Mouse (Mus musculus) pancreas, adult 10 weeks (tissue): Measurements from ENCODE around the gene Btd. TPM values are rescaled to one million over a fixed set of nuclear protein-coding genes. Genes with fewer than 3 reads are reported as not detected.

Experiments used
- polyA plus RNA-seq: library from polyadenylated mRNA; stranded (reverse); fragments of 350-450 nt; fragmentation: Illumina TruSeq; extraction: RNeasy Lipid Tissue Mini Kit (QIAGEN cat#74804); gene quantifications from one replicate; pipeline ENCODE4 v1.2.3, GENCODE M21; 2015; ENCODE audit warnings: low read depth, low replicate concordance; ENCODE audit not compliant: insufficient read depth

Gene Btd
- 5.7 TPM for polyA plus RNA-seq

GRCm38 (mm10) chr14:31640890-31641505 is at the start of gene Btd, which contains the start of gene Hacl1:
Gene Btd, plus strand, starts transcription at chr14:31641028.
Gene Hacl1, minus strand, starts transcription at chr14:31641286.

GRCm38 (mm10) chr14:31591243-31591642 is 49.6 kb upstream of the Btd start, which contains the start of gene Colq:
Gene Colq, minus strand, starts transcription at chr14:31591343.

DNA sequence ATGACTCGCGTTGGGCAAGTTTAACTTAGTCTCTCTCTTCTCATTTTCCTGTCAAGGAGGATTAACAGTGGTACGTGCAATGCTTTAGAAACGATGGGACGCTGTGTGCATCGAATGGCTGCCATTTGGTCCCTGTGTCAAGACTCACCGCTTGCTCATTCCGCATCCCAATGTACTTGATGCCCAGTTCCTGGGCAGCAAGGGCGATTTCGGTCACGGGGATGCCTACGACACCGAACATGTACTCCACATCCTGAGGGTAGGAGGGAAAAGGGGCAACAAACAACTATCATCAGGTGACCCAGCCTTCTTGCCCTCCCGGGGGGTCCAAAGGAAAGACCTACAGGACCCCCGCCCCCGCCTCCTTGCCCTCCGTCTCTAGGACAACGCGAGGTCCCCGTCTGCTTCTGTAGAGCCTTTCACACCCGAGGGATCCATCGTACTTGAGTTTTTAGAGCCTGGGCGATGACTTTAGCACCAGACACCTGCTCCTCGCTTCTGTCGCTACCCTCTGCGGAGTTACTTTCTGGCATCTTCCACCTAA is 410 bp upstream of the Btd start, which contains the start of gene Gm49387:
Gene Gm49387 (minus strand): TSS at position 533 of the 544 bp plus-strand sequence.

Other genes starting within 250 kb of the Btd start
- 11.0 TPM for gene Sh3bp5, start 204.9 kb upstream of the Btd start, polyA plus RNA-seq
- gene Eaf1, start 146.6 kb upstream of the Btd start, polyA plus RNA-seq = 8.0 TPM
- 5.1 TPM for gene Mettl6, start 146.0 kb upstream of the Btd start, polyA plus RNA-seq
- 0.28 TPM for gene Colq, start 49.7 kb upstream of the Btd start, polyA plus RNA-seq
- not detected for gene Gm49387, start 150 bp upstream of the Btd start, polyA plus RNA-seq
- gene Hacl1, start 258 bp downstream of the Btd start, polyA plus RNA-seq = 2.8 TPM
- gene Ankrd28, start 189.6 kb downstream of the Btd start, polyA plus RNA-seq = 7.3 TPM